Mouse (Mus musculus) stomach, postnatal 0 days (tissue): ENCODE measurements at regions not wholly inside any gene's neighbourhood (a gene's known extent, or its start where the extent isn't known, plus 50 kb on each side); places are given as distances from the start of the nearest gene placed in this dataset.

Source experiments
- ATAC-seq: fragments of 200-750 bp; cut with Nextera tagmentation; 2 replicates; pipeline ENCODE4 v1.8.0; 2017; ENCODE audit not compliant: low FRiP score, low TSS enrichment
- DNase-seq: peaks from one replicate; pipeline ENCODE4 v3.0.0-alpha.2; 2016; ENCODE audit warnings: low spot score
- H3K27ac ChIP-seq: fragments of 300-500 bp; sonication (generic); replicated peaks from 2 replicates; pipeline ENCODE4 v1.5.1; 2014; ENCODE audit warnings: mild to moderate bottlenecking, control low read depth
- H3K27me3 ChIP-seq: fragments of 300-500 bp; sonication (generic); 2 replicates; pipeline ENCODE4 v1.6.1; 2014; ENCODE audit warnings: low read length; ENCODE audit not compliant: control insufficient read depth, insufficient read depth
- H3K36me3 ChIP-seq: fragments of 300-500 bp; sonication (generic); 2 replicates; pipeline ENCODE4 v1.6.1; 2014; ENCODE audit warnings: low read length, mixed read lengths; ENCODE audit not compliant: control insufficient read depth, insufficient read depth
- H3K4me1 ChIP-seq: fragments of 300-500 bp; sonication (generic); replicated peaks from 2 replicates; pipeline ENCODE4 v1.6.1; 2014; ENCODE audit warnings: antibody characterized with exemption; ENCODE audit not compliant: control insufficient read depth, insufficient read depth
- H3K4me2 ChIP-seq: fragments of 300-500 bp; sonication (generic); replicated peaks from 2 replicates; pipeline ENCODE4 v1.6.1; 2014; ENCODE audit warnings: low read depth, mild to moderate bottlenecking, control low read depth, moderate library complexity
- H3K4me3 ChIP-seq: fragments of 300-500 bp; sonication (generic); 2 replicates; pipeline ENCODE4 v1.5.1; 2014; ENCODE audit warnings: low read depth, low read length, control low read depth
- H3K9ac ChIP-seq: fragments of 300-500 bp; sonication (generic); 2 replicates; pipeline ENCODE4 v1.6.1; 2014; ENCODE audit warnings: mild to moderate bottlenecking, low read length, control low read depth, mixed read lengths
- H3K9me3 ChIP-seq: fragments of 300-500 bp; sonication (generic); 2 replicates; pipeline ENCODE4 v1.6.1; 2016; ENCODE audit warnings: low read length; ENCODE audit not compliant: control insufficient read depth
- CTCF ChIP-seq: IDR thresholded peaks from 2 replicates; pipeline ENCODE4 v1.5.1; 2016; ENCODE audit warnings: antibody characterized with exemption, low read depth, mild to moderate bottlenecking, moderate library complexity
- EP300 ChIP-seq: optimal IDR thresholded peaks from 2 replicates; pipeline ENCODE3; 2016; ENCODE audit warnings: antibody characterized with exemption
- whole genome bisulfite sequencing: fragments of 180-500 bp; shearing (Covaris S2); extraction: QIAGEN DNeasy Blood & Tissue Kit; methylation state at CpG from one replicate; pipeline ENCODE4 v1.1.7; 2014; 5-methylcytosine and 5-hydroxymethylcytosine counted together

DNA sequence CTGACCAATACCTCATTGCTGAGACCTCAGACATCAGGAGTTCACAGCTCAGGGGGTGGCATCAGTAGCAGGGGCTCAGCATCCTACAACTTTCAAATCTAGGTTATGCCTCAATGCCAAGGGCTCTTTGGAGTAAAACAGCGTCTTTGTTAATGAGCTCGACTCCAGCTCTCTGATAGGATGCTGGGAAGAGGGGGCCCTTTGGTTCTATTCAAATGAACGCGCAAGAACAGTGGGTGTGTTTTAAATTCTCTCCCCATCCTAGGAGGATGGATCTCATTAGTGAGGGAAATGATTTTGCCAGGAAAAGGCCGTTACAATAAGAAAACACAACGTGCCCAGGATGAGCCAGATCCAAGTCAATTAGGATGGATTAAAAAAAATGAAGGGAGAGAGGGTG lies 132.2 kb upstream of the 3110018I06Rik start:
- H3K27ac ChIP-seq = no peak overlapping the region
- DNase-seq (no peak), ATAC-seq (no peak)
- H3K4me1 ChIP-seq = no peaks in the 10 kb centered on the region
- no peak overlapping the region for H3K4me2 ChIP-seq
- WGBS = 71% methylated on average over 6 of the region's 6 CpGs
- no peaks in the 10 kb centered on the region for H3K9me3 ChIP-seq
- no peak overlapping the region for H3K4me3 ChIP-seq
- no peak overlapping the region for H3K9ac ChIP-seq
- H3K36me3 ChIP-seq = no peaks in the 10 kb centered on the region
- TF ChIP-seq CTCF (no peak), EP300 (no peak)
- no peaks in the 10 kb centered on the region for H3K27me3 ChIP-seq

DNA sequence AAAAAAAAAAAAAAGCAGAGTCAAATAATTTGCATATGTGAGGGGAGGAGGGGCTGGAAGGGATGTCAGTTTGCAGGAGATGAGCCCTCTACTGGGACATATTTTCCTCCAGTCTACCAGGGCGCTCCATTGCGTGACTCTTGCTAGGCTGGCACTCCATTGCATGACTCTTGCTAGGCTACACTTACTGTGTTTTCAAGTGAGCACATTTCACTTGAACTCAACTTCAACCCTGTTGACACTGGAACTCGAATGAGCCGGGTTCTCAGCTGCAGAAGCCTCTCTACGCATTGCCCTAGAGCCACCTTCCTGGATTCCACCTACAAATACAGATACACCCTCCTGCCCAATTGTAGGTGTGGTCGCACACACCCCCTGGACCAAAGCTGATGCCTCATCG lies 131.5 kb upstream of the 3110018I06Rik start:
- no peaks in the 10 kb centered on the region for H3K36me3 ChIP-seq
- no peak for TF ChIP-seq EP300
- DNase-seq (no peak), ATAC-seq (no peak)
- no peaks in the 10 kb centered on the region for H3K4me1 ChIP-seq
- H3K27ac ChIP-seq = no peak overlapping the region
- H3K9me3 ChIP-seq = no peaks in the 10 kb centered on the region
- H3K4me2 ChIP-seq = no peak overlapping the region
- WGBS = 81% methylated on average over 7 of the region's 7 CpGs
- no peaks in the 10 kb centered on the region for H3K27me3 ChIP-seq
- H3K9ac ChIP-seq = no peak overlapping the region
- H3K4me3 ChIP-seq = no peak overlapping the region

DNA sequence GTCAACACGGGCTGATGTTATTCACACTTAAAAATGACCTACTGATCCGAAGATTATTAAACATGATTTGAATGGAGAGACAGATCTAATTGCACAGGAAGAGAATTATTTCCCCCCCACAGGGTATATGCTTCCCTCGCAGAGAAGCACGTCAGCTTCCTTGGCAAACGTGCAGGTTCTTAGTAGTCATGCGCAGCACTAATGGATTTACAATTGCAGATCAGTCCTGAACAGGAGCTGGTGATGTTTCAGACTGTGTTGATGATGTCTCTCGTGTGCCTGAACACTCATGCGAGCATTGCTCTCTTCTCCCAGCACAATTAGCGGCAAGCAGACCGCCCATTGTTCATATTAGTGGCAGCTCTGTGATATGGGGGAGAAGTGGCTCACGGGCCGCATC lies 127.9 kb upstream of the 3110018I06Rik start:
- Histone ChIP-seq H3K27me3 (no peaks in the 10 kb centered on the region), H3K36me3 (no peaks in the 10 kb centered on the region), H3K27ac (no peak overlapping the region), H3K4me3 (no peak overlapping the region), H3K9me3 (no peaks in the 10 kb centered on the region), H3K9ac (no peak overlapping the region), H3K4me2 (no peak overlapping the region), H3K4me1 (no peaks in the 10 kb centered on the region)
- WGBS = 81% methylated on average over 12 of the region's 12 CpGs
- no peak for TF ChIP-seq EP300
- no peak for TF ChIP-seq CTCF
- DNase-seq (no peak), ATAC-seq (no peak)

DNA sequence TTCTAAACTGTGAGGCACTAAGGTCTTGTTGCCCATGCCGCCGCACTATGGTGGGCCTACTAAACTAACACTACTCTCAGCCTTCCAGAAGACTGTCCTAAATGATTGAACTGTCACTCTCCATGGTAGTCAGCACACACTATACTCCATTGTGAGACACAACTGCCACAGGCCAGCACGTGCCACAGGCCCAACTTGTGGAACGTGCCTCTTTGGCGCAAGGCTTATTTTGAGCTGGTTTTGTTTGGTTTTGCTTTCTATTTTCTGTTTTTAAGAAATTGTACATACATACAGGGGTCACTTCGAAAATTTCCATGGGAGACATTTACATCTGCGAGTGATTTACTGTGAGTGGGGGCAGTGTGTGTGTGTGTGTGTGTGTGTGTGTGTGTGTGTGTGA lies 126.8 kb upstream of the 3110018I06Rik start:
- H3K4me1 ChIP-seq = no peaks in the 10 kb centered on the region
- H3K9ac ChIP-seq = no peak overlapping the region
- DNase-seq = no peak
- H3K27me3 ChIP-seq = no peaks in the 10 kb centered on the region
- TF ChIP-seq CTCF (no peak), EP300 (no peak)
- no peak overlapping the region for H3K27ac ChIP-seq
- no peak overlapping the region for H3K4me2 ChIP-seq
- 91% methylated on average over 7 of the region's 7 CpGs for WGBS
- H3K9me3 ChIP-seq = no peaks in the 10 kb centered on the region
- H3K4me3 ChIP-seq = no peak overlapping the region
- no peak for ATAC-seq
- H3K36me3 ChIP-seq = no peaks in the 10 kb centered on the region

DNA sequence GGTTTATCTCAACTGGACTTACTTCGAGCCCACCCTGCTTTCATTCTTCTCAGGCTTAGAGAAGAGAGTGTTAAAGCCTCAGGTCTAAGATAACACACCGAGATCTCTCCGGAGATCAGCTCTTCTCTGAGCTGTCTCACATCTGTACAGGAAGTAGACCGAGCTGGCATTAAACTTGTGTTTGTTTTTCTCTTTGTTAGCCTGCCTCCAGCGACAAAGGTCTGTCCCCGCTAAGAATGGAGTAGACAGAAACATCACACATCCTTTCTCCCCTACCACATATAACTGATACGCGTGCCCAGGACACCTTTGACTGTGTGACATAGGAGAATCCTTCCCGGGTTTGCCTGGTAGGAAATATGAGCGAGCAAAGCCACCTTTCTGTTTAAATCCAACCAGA lies 126.3 kb upstream of the 3110018I06Rik start:
- WGBS = 69% methylated on average over 10 of the region's 10 CpGs
- H3K4me2 ChIP-seq = no peak overlapping the region
- no peak overlapping the region for H3K27ac ChIP-seq
- ATAC-seq (no peak), DNase-seq (no peak)
- H3K36me3 ChIP-seq = no peaks in the 10 kb centered on the region
- H3K4me3 ChIP-seq = no peak overlapping the region
- H3K4me1 ChIP-seq = no peaks in the 10 kb centered on the region
- H3K27me3 ChIP-seq = no peaks in the 10 kb centered on the region
- no peaks in the 10 kb centered on the region for H3K9me3 ChIP-seq
- no peak overlapping the region for H3K9ac ChIP-seq
- no peak for TF ChIP-seq EP300
- TF ChIP-seq CTCF = no peak

DNA sequence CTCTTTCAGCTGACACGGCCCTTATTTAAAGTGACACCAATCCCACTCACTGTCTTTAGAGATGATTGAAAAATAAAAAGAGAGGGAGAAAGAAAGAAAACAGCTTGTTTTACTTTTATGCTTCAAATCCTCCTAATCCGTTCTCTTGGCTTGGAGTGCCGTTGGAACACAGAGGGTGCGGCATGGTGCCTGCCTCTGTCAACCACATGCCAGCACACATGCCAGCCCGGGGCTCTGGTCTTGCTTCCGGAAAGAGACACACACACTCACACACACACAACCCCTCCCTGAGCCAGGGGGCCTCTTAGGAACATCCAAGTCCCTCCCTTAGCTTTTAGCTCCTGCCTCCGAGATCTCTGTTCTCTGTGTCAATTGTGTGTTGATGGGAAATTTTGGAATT lies 116.2 kb upstream of the 3110018I06Rik start:
- H3K9ac ChIP-seq = no peak overlapping the region
- DNase-seq = no peak
- no peak overlapping the region for H3K27ac ChIP-seq
- ATAC-seq = no peak
- no peak overlapping the region for H3K4me3 ChIP-seq
- no peaks in the 10 kb centered on the region for H3K36me3 ChIP-seq
- H3K4me1 ChIP-seq = no peaks in the 10 kb centered on the region
- H3K27me3 ChIP-seq = no peaks in the 10 kb centered on the region
- 68% methylated on average over 7 of the region's 7 CpGs for WGBS
- TF ChIP-seq CTCF = no peak
- no peak for TF ChIP-seq EP300
- no peak overlapping the region for H3K4me2 ChIP-seq
- no peaks in the 10 kb centered on the region for H3K9me3 ChIP-seq
